Mouse (Mus musculus): Measurements from ENCODE around the gene Pgm1.

- no peak for TF ChIP-seq BHLHE40 (IDR thresholded peaks at IDR 0.05; ENCODE audit: borderline replicate concordance, low read depth, low read length)
- no peak for TF ChIP-seq CTCF (IDR thresholded peaks at IDR 0.05 in 2 of 3, conservative IDR thresholded peaks at IDR 0.05 in 1 of 3; ENCODE audit: control insufficient read depth in 1 of 3, insufficient read depth in 1 of 3, low read depth in 2 of 3, low read length in 3 of 3, poor library complexity in 1 of 3, severe bottlenecking in 1 of 3)
- TF ChIP-seq EP300 (IDR thresholded peaks at IDR 0.05; ENCODE audit: low read depth in 1 of 2, low read length in 2 of 2) = no peak
- TF ChIP-seq CHD1 (IDR thresholded peaks at IDR 0.05; ENCODE audit: low read depth, low read length) = no peak
- TF ChIP-seq E2F4 (IDR thresholded peaks at IDR 0.05; ENCODE audit: borderline replicate concordance, low read depth, low read length) = no peak
- TF ChIP-seq TBP (IDR thresholded peaks at IDR 0.05; ENCODE audit: low read depth, low read length) = no peak
- no peak for TF ChIP-seq ZNF384 (IDR thresholded peaks at IDR 0.05; ENCODE audit: low read depth, low read length)
- no peak for TF ChIP-seq ZC3H11A (IDR thresholded peaks at IDR 0.05; ENCODE audit: low read depth, low read length)
- TF ChIP-seq POLR2A (IDR thresholded peaks at IDR 0.05; ENCODE audit: control insufficient read depth in 1 of 2, insufficient read depth in 1 of 2, low read depth in 1 of 2, low read length in 2 of 2, poor library complexity in 1 of 2) = no peak
- no peak for TF ChIP-seq POLR2AphosphoS5 (IDR thresholded peaks at IDR 0.05; ENCODE audit: borderline replicate concordance, low read depth, low read length)
- TF ChIP-seq KAT2A (conservative IDR thresholded peaks at IDR 0.05; ENCODE audit: low read depth, low read length) = no peak
- no peak for TF ChIP-seq POLR2AphosphoS2 (IDR thresholded peaks at IDR 0.05; ENCODE audit: low read length)
- no peak for TF ChIP-seq GATA1 (IDR thresholded peaks at IDR 0.05; ENCODE audit: low read depth, low read length)
- no peak for TF ChIP-seq ETS1 (IDR thresholded peaks at IDR 0.05; ENCODE audit: low read depth, low read length)
These were observed 54.6 kb downstream of the Pgm1 start for GRCm38 (mm10) chr4:99983652-99984368.
